ENCODE assay signal across 36 mouse cellular contexts in the genomic region with DNA sequence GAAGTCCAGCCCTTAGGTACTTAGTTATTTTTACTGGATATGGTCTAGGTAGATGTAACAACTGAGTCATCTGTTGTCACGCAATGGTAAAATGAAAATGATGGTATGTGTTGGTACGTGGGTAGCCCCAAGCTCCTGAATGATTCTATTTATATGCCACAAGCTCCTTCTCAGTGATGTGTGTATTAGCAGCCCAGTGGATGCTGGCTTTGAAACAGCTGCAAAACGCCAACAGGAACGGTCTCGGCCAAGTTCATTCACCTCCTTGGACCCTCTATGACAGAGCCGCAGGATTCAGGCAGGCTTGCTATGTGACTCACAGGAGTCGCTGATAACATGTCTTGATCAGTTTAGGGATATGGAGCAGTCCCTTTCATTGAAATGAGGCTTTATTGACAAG. TPM values are rescaled to one million over a fixed set of nuclear protein-coding genes. Genes with fewer than 3 reads are reported as not detected.
A peak's percentile ranks its signal among the peaks of the same experiment; 100 is the strongest.
DNase-seq lines count a peak whose midpoint lies in the region; ATAC-seq lines count a peak whose summit lies in the region.
"Had no signal": no experiment of that assay in that cellular context is flagged by ENCODE, and none has a peak within 500 bp of the region (broad histone marks: within the 10 kb centered on the region; RNA-seq: fewer than 3 reads in every experiment).

No protein-coding gene starts in this region.

- no peak overlapping the region for H3K4me3 ChIP-seq in embryonic facial prominence, embryonic 15.5 days (replicated peaks)
- no peak overlapping the region for H3K4me3 ChIP-seq in embryonic facial prominence, embryonic 10.5 days
- no peak overlapping the region for H3K4me3 ChIP-seq in kidney, embryonic 15.5 days (replicated peaks)
- H3K4me3 ChIP-seq: heart, embryonic 10.5 days; hindbrain, embryonic 13.5 days had no signal

- peaks cover 6% of the 10 kb centered on the region; the same call in 1 of the 2 replicates for H3K36me3 ChIP-seq in embryonic facial prominence, embryonic 15.5 days
- H3K36me3 ChIP-seq in embryonic facial prominence, embryonic 10.5 days (replicated peaks), result peaks cover 20% of the 10 kb centered on the region
- H3K36me3 ChIP-seq in kidney, embryonic 15.5 days, result no peaks in the 10 kb centered on the region

- ATAC-seq in embryonic facial prominence, embryonic 15.5 days (ENCODE audit: insufficient number of reproducible peaks, low FRiP score, low TSS enrichment, low read depth), result no peak
- no peak for ATAC-seq in kidney, embryonic 15.5 days (replicated peaks; ENCODE audit: low FRiP score)
- ATAC-seq: forebrain, embryonic 16.5 days; inflammation-experienced regulatory T-cells, adult 6 months; midbrain, embryonic 16.5 days had no signal

- H3K9me3 ChIP-seq in embryonic facial prominence, embryonic 15.5 days (replicated peaks), result no peaks in the 10 kb centered on the region
- no peaks in the 10 kb centered on the region for H3K9me3 ChIP-seq in embryonic facial prominence, embryonic 10.5 days
- no peaks in the 10 kb centered on the region for H3K9me3 ChIP-seq in kidney, embryonic 15.5 days (replicated peaks)
- H3K9me3 ChIP-seq: heart, embryonic 10.5 days; hindbrain, embryonic 13.5 days had no signal

- H3K9ac ChIP-seq in embryonic facial prominence, embryonic 15.5 days, result no peak overlapping the region
- H3K9ac ChIP-seq in kidney, embryonic 15.5 days, result no peak overlapping the region
- H3K9ac ChIP-seq: hindbrain, embryonic 13.5 days; liver, embryonic 14.5 days had no signal

- WGBS in embryonic facial prominence, embryonic 15.5 days, result 85% methylated on average over 7 of the region's 7 CpGs
- 92% methylated on average over 7 of the region's 7 CpGs for WGBS in embryonic facial prominence, embryonic 10.5 days
- 67% methylated on average over 7 of the region's 7 CpGs for WGBS in kidney, embryonic 15.5 days

- no peak overlapping the region for H3K4me2 ChIP-seq in embryonic facial prominence, embryonic 15.5 days (replicated peaks)
- no peak overlapping the region for H3K4me2 ChIP-seq in kidney, embryonic 15.5 days
- H3K4me2 ChIP-seq: hindbrain, embryonic 13.5 days had no signal

- peak overlapping the region; percentile 44; the same call in 1 of the 2 replicates for H3K27ac ChIP-seq in embryonic facial prominence, embryonic 15.5 days (replicated peaks)
- H3K27ac ChIP-seq in embryonic facial prominence, embryonic 10.5 days (replicated peaks), result no peak overlapping the region
- H3K27ac ChIP-seq in kidney, embryonic 15.5 days, result peak overlapping the region; percentile 45; the same call in 1 of the 2 replicates
- H3K27ac ChIP-seq: heart, embryonic 10.5 days; hindbrain, embryonic 13.5 days; liver, embryonic 14.5 days; stomach, postnatal 0 days had no signal

- DNase-seq in embryonic facial prominence, embryonic 10.5 days (ENCODE audit: low spot score), result no peak
- no peak for DNase-seq in kidney, adult 18-20 months
- DNase-seq in urinary bladder, postnatal 14 days (ENCODE audit: low spot score), result peak; percentile 14
- no peak for DNase-seq in urinary bladder, adult 18-20 months (ENCODE audit: low spot score in 2 of 2)
- DNase-seq in cerebellum, adult 11-12 months, result no peak
- no peak for DNase-seq in cerebellum, adult 8-10 months
- DNase-seq: adrenal gland, adult 8-10 months; cerebellum, postnatal 14 days; gastrocnemius, postnatal 10 days; heart, postnatal 4 days; kidney, adult 11 months; liver; lung, adult 2 months; lung, postnatal 10 days; right cerebral cortex, adult 18-20 months; spleen, adult 18-20 months; thymus, adult 18-20 months; thymus, postnatal 25 days had no signal

- H3K4me1 ChIP-seq in embryonic facial prominence, embryonic 15.5 days, result no peaks in the 10 kb centered on the region
- peaks cover 21% of the 10 kb centered on the region for H3K4me1 ChIP-seq in embryonic facial prominence, embryonic 10.5 days
- peaks cover 8% of the 10 kb centered on the region; the same call in 1 of the 2 replicates for H3K4me1 ChIP-seq in kidney, embryonic 15.5 days
- H3K4me1 ChIP-seq: heart, embryonic 10.5 days; hindbrain, embryonic 13.5 days had no signal

- H3K27me3 ChIP-seq in embryonic facial prominence, embryonic 15.5 days, result no peaks in the 10 kb centered on the region
- H3K27me3 ChIP-seq in embryonic facial prominence, embryonic 10.5 days (replicated peaks; ENCODE audit: low read depth, poor library complexity, severe bottlenecking), result no peaks in the 10 kb centered on the region
- H3K27me3 ChIP-seq in kidney, embryonic 15.5 days, result no peaks in the 10 kb centered on the region
- H3K27me3 ChIP-seq: CH12.LX; hindbrain, embryonic 13.5 days had no signal

RNA-seq across cellular contexts. Expression of gene Gm21954, which starts 38.2 kb away (rescaled TPM):
- not detected in 2 replicates for polyA plus RNA-seq in embryonic facial prominence, embryonic 15.5 days (2015; fragmentation: Nextera tagmentation; extraction: Ambion mirVana)
- polyA plus RNA-seq in embryonic facial prominence, embryonic 10.5 days (2016; fragmentation: Nextera tagmentation; extraction: Ambion mirVana), result not detected in 2 replicates
- not detected in 2 replicates for polyA plus RNA-seq in kidney, embryonic 15.5 days (2015; fragmentation: Nextera tagmentation; extraction: Ambion mirVana)
- polyA plus RNA-seq: C2C12; cortical plate, adult 2 months; forebrain, embryonic 11.5 days; forebrain, embryonic 16.5 days; gonadal fat pad, adult 2 months; heart, embryonic 10.5 days; heart, embryonic 16.5 days; hindbrain, embryonic 13.5 days; inflammation-experienced regulatory T-cells, adult 6 months; kidney, embryonic 16.5 days; large intestine, adult 2 months; liver, embryonic 14.5 days; lung, adult 2 months; midbrain, embryonic 16.5 days; neural tube, embryonic 11.5 days; stomach, postnatal 0 days had no signal
